Mouse (Mus musculus): ENCODE data around the gene Armc12. TPM values are rescaled to one million over a fixed set of nuclear protein-coding genes. Genes with fewer than 3 reads are reported as not detected.
A peak's percentile ranks its signal among the peaks of the same experiment; 100 is the strongest.

Armc12 gene
- total and polyA plus RNA-seq, 3 experiments: 0.15 TPM; not detected in 2

DNA sequence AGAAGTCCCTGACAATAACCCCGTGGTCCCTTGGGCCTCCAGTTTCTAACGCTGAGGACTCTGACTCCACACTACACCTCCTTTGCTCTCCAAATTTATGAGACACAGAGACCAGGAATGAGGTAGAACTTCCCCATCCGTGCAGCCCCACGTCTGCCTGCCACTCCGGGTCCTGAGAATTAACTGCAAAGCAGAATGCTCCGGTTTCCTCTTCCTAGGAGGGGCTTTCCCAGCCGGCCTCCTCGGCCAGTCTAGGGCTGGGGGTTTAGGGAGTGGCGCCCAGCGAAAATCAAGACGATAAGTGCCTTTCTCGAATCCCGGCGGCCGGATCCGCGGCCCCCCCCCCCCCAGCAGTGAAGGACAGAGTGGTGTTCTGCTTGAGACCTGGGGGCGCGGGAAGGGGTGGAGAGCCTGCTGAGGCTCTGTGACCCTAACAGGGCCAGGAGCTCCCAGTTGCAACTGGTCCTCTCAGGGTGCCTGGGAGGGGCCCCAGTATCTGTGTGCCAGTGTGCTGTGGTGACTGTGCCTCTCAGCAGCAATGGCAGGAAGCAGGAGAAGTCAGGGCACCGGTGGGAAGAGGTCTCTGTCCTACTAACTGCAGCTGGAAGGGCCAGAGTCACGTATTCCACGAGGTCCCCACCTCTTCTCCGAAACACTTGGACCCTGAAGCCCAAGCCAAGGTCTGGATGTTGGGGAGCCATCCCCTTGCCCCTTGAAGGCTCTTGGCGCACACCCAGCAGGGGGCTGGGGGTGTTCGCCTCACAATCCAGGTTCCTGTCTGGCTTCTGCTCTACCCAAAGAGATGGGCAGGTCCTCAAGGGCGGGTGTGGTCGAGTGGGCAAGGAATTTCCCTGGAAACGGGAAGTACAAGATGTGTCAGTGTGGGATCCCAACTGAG lies 19.9 kb upstream of the Armc12 start:
- DNase-seq (ENCODE audit: low read depth, low spot score): no peak
- Histone ChIP-seq H3K4me3 (ENCODE audit: control insufficient read depth in 1 of 2, insufficient read depth in 1 of 2, low read depth in 2 of 2, low read length in 2 of 2) (no peak overlapping the region), H3K36me3 (ENCODE audit: control insufficient read depth in 1 of 2, insufficient read depth in 2 of 2, low read length in 2 of 2) (no peaks in the 10 kb centered on the region; a peak in 1 of 4 replicates), H3K27me3 (ENCODE audit: control insufficient read depth in 1 of 2, insufficient read depth in 2 of 2, low read length in 2 of 2) (no peaks in the 10 kb centered on the region), H3K79me2 (ENCODE audit: control insufficient read depth, insufficient read depth, low read length, poor library complexity) (no peaks in the 10 kb centered on the region), H3K9ac (ENCODE audit: control insufficient read depth, low read depth, low read length, poor library complexity, severe bottlenecking) (no peak overlapping the region), H3K27ac (ENCODE audit: control insufficient read depth, low read depth, low read length) (no peak overlapping the region), H3K9me3 (replicated peaks; ENCODE audit: insufficient read depth, low read length) (no peaks in the 10 kb centered on the region), H3K4me1 (ENCODE audit: control insufficient read depth in 1 of 2, insufficient read depth in 2 of 2, low read length in 2 of 2) (peaks cover 0 to 4% of the 10 kb centered on the region in 2 experiments; a peak in 2 of 4 replicates)
- TF ChIP-seq SIN3A (IDR thresholded peaks at IDR 0.05; ENCODE audit: low read length): no peak
- no peak for TF ChIP-seq ZKSCAN1 (IDR thresholded peaks at IDR 0.05; ENCODE audit: low read depth, low read length)
- no peak for TF ChIP-seq MYB (IDR thresholded peaks at IDR 0.05; ENCODE audit: low read depth, low read length)
- TF ChIP-seq EP300 (IDR thresholded peaks at IDR 0.05; ENCODE audit: low read depth in 1 of 2, low read length in 2 of 2): no peak
- TF ChIP-seq MAFK (IDR thresholded peaks at IDR 0.05; ENCODE audit: borderline replicate concordance, low read depth, low read length): no peak
- no peak for TF ChIP-seq MAZ (IDR thresholded peaks at IDR 0.05; ENCODE audit: low read depth, low read length)
- TF ChIP-seq NRF1 (IDR thresholded peaks at IDR 0.05; ENCODE audit: insufficient read depth, low read depth, low read length, poor library complexity, severe bottlenecking): no peak
- TF ChIP-seq TCF12 (IDR thresholded peaks at IDR 0.05; ENCODE audit: low read depth, low read length): no peak
- no peak for TF ChIP-seq UBTF (IDR thresholded peaks at IDR 0.05; ENCODE audit: borderline replicate concordance, insufficient read depth, low read depth, low read length)
- no peak for TF ChIP-seq MYC (IDR thresholded peaks at IDR 0.05; ENCODE audit: low read depth, low read length)
- TF ChIP-seq E2F4 (IDR thresholded peaks at IDR 0.05; ENCODE audit: borderline replicate concordance, low read depth, low read length): no peak
- TF ChIP-seq MEF2A (IDR thresholded peaks at IDR 0.05; ENCODE audit: extremely low read depth, insufficient replicate concordance, low read depth, low read length, poor library complexity, severe bottlenecking): no peak

GRCm38 (mm10) chr17:28511616-28512541 lies 18.7 kb upstream of the Armc12 start:
- no peak overlapping the region for H3K4me3 ChIP-seq (ENCODE audit: control insufficient read depth in 1 of 2, insufficient read depth in 1 of 2, low read depth in 2 of 2, low read length in 2 of 2)
- peak; percentile 35 for DNase-seq (ENCODE audit: low read depth, low spot score)
- H3K27me3 ChIP-seq (ENCODE audit: control insufficient read depth in 1 of 2, insufficient read depth in 2 of 2, low read length in 2 of 2): no peaks in the 10 kb centered on the region
- no peak overlapping the region for H3K9ac ChIP-seq (ENCODE audit: control insufficient read depth, low read depth, low read length, poor library complexity, severe bottlenecking)
- H3K9me3 ChIP-seq (replicated peaks; ENCODE audit: insufficient read depth, low read length): no peaks in the 10 kb centered on the region
- TF ChIP-seq MEF2A (IDR thresholded peaks at IDR 0.05; ENCODE audit: extremely low read depth, insufficient replicate concordance, low read depth, low read length, poor library complexity, severe bottlenecking) (no peak), GATA1 (IDR thresholded peaks at IDR 0.05; ENCODE audit: low read depth, low read length) (0 out of 2 replicates have a peak, but pooled peaks have one; percentile 10), EP300 (IDR thresholded peaks at IDR 0.05; ENCODE audit: low read depth in 1 of 2, low read length in 2 of 2) (peak in 1 of 2 experiments; percentile 45; a peak in 2 of 4 replicates), USF1 (IDR thresholded peaks at IDR 0.05; ENCODE audit: low read depth, low read length) (no peak), MAX (IDR thresholded peaks at IDR 0.05; ENCODE audit: low read length) (no peak), ZNF384 (IDR thresholded peaks at IDR 0.05; ENCODE audit: low read depth, low read length) (peak; percentile 73), RCOR1 (IDR thresholded peaks at IDR 0.05; ENCODE audit: low read depth, low read length) (peak; percentile 54; the same call in 1 of the 2 replicates), NELFE (IDR thresholded peaks at IDR 0.05; ENCODE audit: low read depth, low read length) (no peak)
- peaks cover 0 to 11% of the 10 kb centered on the region in 2 experiments; a peak in 2 of 4 replicates for H3K4me1 ChIP-seq (ENCODE audit: control insufficient read depth in 1 of 2, insufficient read depth in 2 of 2, low read length in 2 of 2)
- no peak overlapping the region for H3K27ac ChIP-seq (ENCODE audit: control insufficient read depth, low read depth, low read length)
- H3K79me2 ChIP-seq (ENCODE audit: control insufficient read depth, insufficient read depth, low read length, poor library complexity): no peaks in the 10 kb centered on the region
- H3K36me3 ChIP-seq (ENCODE audit: control insufficient read depth in 1 of 2, insufficient read depth in 2 of 2, low read length in 2 of 2): peaks cover 0 to 3% of the 10 kb centered on the region in 2 experiments; a peak in 1 of 4 replicates
